Mouse (Mus musculus) Patski (cell line): ENCODE results near the gene B4galnt1. TPM values are rescaled to one million over a fixed set of nuclear protein-coding genes. Genes with fewer than 3 reads are reported as not detected.
A peak's percentile ranks its signal among the peaks of the same experiment; 100 is the strongest.
"Not testable (repeated sequence)": the region's sequence is repeated elsewhere in the genome, so short reads cannot be mapped to it uniquely, and the experiment has no call there.

Experiments
- ATAC-seq: fragments of 100-300 bp; one replicate; pipeline ENCODE4 v1.8.0; 2021
- CTCF ChIA-PET: fragments of 350-600 bp; sonication (Branson Sonifier 250); formaldehyde crosslinking; loops from one replicate; lab custom pipeline; 2022; ENCODE audit warnings: inconsistent platforms; lab: Charles Lee
- POLR2A ChIA-PET: fragments of 350-600 bp; sonication (Branson Sonifier 250); formaldehyde crosslinking; loops from one replicate; lab custom pipeline; 2022; ENCODE audit warnings: antibody characterized with exemption, inconsistent platforms; lab: Charles Lee
- DNase-seq: peaks from one replicate; pipeline ENCODE4 v3.0.0-alpha.2; 2011; ENCODE audit warnings: low read depth, low spot score
- H3K27me3 ChIP-seq: fragments of 371-371 bp; one replicate; pipeline ENCODE4 v1.5.1; 2021
- CTCF ChIP-seq: fragments of 100-300 bp; IDR thresholded peaks from one replicate; pipeline ENCODE4 v1.5.1; 2021
- in situ Hi-C: fragments of 300-500 bp; cut with MboI; formaldehyde crosslinking; loops from 3 replicates; pipeline ENCODE4 v1.11.1; 2018; ENCODE audit warnings: low pct_unique_long_range_greater_than_20kb, mixed read lengths
- polyA plus RNA-seq: library from polyadenylated mRNA; unstranded; gene quantifications from one replicate; pipeline ENCODE4 v1.2.3, GENCODE M21; 2021

B4galnt1 gene
- polyA plus RNA-seq, 1 experiment from 2014 or later = 112 TPM

DNA sequence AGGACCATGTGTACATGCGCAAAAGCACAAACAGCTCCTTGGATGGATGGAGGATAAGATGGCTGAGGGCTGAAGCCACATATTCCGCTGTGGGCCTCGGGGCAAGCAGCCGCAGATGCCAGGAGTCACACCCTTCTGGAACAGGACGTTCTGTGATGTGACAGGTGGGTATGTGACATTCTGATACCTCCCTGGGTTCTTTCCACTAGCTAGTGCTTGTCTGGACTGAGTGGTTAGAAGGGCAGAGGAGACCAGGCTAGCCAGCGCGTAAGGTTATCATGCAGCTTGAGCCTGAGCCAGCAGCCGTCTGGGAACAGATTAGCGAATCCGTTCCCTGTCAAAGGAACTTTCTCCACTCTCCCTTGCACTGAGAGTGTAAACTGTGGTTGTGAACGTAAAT, 24.1 kb upstream of the B4galnt1 start:
- in situ Hi-C loops = no loop called here
- POLR2A ChIA-PET = interaction anchor here (0.6 kb wide), 1 partner anchor 24 kb away, joined by 3 read pairs; the partner anchor contains the start of gene B4galnt1
- DNase-seq (no peak), ATAC-seq (no peak)
- no peaks in the 10 kb centered on the region for H3K27me3 ChIP-seq
- TF ChIP-seq CTCF = no peak
- CTCF ChIA-PET = interaction anchor here (1.0 kb wide), 1 partner anchor 18 kb away, joined by 3 read pairs; no protein-coding TSS in a partner anchor

DNA sequence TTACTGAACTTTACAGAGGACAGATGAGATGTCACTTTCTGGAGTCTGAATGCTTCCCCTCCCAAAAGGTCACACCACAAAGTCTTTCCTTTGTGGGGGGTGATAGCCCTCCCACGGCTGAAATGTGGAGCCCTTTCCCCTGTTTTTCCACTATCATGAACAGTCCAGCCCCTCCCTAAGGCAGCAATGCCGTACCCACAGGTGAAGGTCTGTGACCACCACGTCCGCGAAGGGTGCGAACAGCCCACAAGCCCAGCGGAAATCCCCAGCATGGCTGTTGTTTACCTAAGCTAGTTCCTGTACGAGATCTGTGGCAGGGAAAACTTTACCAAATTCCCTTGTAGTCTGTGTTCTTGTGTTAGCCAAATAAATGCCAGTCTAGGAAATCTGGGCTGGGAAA, 23.5 kb upstream of the B4galnt1 start:
- ATAC-seq = no peak
- no peak for DNase-seq
- no peaks in the 10 kb centered on the region for H3K27me3 ChIP-seq
- CTCF ChIA-PET = interaction anchor here (1.0 to 2.5 kb wide), 2 partner anchors 8 to 19 kb away, joined by 3 to 8 read pairs; no protein-coding TSS in a partner anchor
- POLR2A ChIA-PET = interaction anchor here (0.6 kb wide), 1 partner anchor 24 kb away, joined by 3 read pairs; the partner anchor contains the start of gene B4galnt1
- in situ Hi-C loops = no loop called here
- TF ChIP-seq CTCF = no peak

DNA sequence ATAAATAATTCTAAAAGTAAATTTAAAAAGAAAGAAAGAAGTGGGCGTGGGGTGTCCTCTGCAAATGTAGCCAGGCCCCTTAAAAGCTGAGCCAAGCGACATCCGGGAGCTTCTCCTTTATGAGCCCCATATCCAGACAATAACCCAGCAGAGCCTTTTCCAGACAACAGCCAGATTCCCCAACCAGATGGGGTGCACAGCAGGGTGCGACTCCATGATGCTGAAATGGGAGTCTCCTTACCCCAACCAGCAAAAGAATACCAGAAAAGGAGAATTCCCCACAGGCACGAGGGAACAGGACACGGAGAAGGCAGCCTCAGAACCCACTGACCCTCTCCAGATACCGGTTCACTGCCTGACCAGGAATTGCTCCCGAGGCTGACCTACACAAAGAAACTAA, 21.8 kb upstream of the B4galnt1 start:
- TF ChIP-seq CTCF = no peak
- DNase-seq = no peak
- no peak for ATAC-seq
- POLR2A ChIA-PET = no interaction called here
- CTCF ChIA-PET = interaction anchor here (2.5 kb wide), 1 partner anchor 10 kb away, joined by 8 read pairs; no protein-coding TSS in a partner anchor
- no peaks in the 10 kb centered on the region for H3K27me3 ChIP-seq
- in situ Hi-C loops = no loop called here

DNA sequence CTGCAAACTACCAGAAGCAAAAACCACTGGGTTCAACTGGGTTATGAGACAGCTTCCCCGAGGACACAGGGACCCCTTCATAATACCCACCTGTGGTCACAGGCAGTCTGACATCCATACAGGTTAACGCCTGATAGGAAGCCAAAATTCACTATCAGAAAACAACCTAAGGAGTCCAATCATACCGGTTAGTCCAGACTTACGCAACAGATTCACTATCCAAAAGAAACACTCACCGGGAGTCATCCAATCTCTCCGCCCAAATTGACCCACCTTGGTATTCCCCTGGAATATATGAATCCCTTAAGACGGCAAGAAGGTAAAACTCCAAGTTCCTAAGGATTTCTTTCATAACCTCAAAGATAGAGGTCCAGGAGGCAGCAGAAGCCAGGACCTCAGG, 20.5 kb upstream of the B4galnt1 start:
- CTCF ChIA-PET = no interaction called here
- POLR2A ChIA-PET = no interaction called here
- in situ Hi-C loops = no loop called here

DNA sequence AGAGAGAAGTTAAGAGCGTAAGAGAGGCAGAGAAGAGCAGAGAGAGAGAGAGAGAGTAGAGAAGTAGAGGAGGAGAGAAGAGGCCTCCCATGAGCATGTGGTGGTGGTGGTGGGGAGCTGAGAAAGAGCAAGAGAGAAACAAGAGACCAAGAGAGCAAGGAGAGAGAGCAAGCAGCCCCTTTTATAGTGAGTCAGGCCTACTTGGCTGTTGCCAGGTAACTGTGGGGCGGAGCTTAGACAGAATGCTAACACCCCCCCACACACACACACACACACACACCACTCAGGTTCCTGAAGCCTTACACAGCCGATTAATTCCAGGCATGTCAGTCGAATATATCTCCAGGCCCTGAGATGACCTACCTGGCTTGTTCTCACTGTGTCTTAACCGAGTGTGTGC, 19.7 kb upstream of the B4galnt1 start:
- no peak for ATAC-seq
- in situ Hi-C loops = no loop called here

More for the DNA sequence above, 20.5 kb upstream of the B4galnt1 start:
- no peak for ATAC-seq
- no peak for TF ChIP-seq CTCF
- no peak for DNase-seq
- no peaks in the 10 kb centered on the region for H3K27me3 ChIP-seq

DNA sequence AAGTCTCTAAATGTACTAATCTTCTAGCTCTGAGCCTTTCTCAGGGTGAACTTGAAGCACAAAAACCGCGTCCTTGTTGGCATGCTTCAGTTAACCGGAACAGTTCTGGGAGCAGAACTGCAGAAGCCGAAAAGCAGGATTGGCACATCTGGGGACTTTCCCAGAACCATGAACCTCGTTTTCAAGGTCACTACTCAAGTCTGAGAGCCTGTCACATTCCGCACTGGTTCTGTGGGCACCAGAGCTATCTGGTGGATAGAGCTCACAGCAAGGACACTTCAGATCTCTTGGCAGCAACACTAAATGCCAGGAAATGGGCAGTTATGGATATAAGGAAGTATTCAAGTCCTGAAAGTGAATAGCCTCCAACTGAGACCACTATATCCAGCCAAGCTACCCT, 17.9 kb upstream of the B4galnt1 start:
- no peak for TF ChIP-seq CTCF

More for the DNA sequence above, 19.7 kb upstream of the B4galnt1 start:
- CTCF ChIA-PET = interaction anchor here (0.9 to 3.4 kb wide), 5 partner anchors 10 to 22 kb away, joined by 3 to 13 read pairs (median 6); partner anchors contain the start of gene B4galnt1
- H3K27me3 ChIP-seq = no peaks in the 10 kb centered on the region
- POLR2A ChIA-PET = interaction anchor here (0.7 kb wide), 1 partner anchor 82 kb away, joined by 3 read pairs; the partner anchor contains the start of gene Cdk4
- DNase-seq = no peak
- TF ChIP-seq CTCF = no peak

DNA sequence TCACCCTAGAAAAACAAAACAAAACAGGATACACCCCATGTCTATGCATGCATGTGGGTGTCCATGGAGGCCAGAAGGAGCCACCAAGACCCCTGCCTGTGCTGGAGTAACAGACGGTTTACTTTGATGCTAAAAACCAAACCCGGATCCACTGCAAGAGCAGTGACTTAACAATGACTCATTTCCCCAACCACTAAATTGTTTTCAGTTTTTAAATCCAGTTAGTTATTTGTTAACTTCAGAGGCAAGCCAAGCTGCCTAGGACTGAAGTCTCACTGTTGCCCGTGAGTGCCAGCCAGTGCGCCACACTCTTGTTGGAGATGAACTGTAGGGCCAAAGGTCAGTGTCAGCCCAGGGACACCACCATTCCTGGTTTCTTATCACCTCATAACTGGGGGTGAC, 14.6 kb upstream of the B4galnt1 start:
- POLR2A ChIA-PET = interaction anchor here (0.6 kb wide), 1 partner anchor 46 kb away, joined by 3 read pairs; no protein-coding TSS in a partner anchor
- H3K27me3 ChIP-seq = no peaks in the 10 kb centered on the region
- ATAC-seq (peak; percentile 38), DNase-seq (no peak)
- in situ Hi-C loops = no loop called here
- CTCF ChIA-PET = interaction anchor here (0.8 to 1.5 kb wide), 2 partner anchors 21 to 26 kb away, joined by 3 to 5 read pairs; no protein-coding TSS in a partner anchor
- no peak for TF ChIP-seq CTCF

More for the DNA sequence above, 17.9 kb upstream of the B4galnt1 start:
- peak; percentile 35 for ATAC-seq
- DNase-seq = no peak
- H3K27me3 ChIP-seq = no peaks in the 10 kb centered on the region
- ChIA-PET CTCF (interaction anchor here (1.0 to 3.4 kb wide), 4 partner anchors 13 to 24 kb away, joined by 3 to 13 read pairs (median 6); partner anchors contain the start of gene B4galnt1), POLR2A (interaction anchor here (1.1 kb wide), 1 partner anchor 17 kb away, joined by 3 read pairs; no protein-coding TSS in a partner anchor)
- in situ Hi-C loops = no loop called here

DNA sequence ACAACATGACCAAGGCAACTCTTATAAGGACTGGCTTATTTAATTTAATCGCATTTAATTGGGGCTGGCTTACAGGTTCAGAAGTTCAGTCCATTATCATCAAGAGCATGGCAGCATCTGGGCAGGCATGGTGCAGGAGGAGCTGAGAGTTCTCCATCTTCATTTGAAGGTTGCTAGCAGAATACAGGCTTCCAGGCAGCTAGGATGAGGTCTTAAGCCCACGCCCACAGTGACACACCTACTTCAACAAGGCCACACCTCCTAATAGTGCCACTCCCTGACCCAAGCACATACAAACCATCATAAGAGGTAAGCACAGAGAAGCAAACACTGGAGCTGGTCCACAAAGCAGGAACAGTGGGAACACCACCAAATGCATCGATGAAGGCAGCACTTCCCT, 13.8 kb upstream of the B4galnt1 start:
- in situ Hi-C loops, ATAC-seq, DNase-seq, H3K27me3 ChIP-seq: not testable (repeated sequence)
- CTCF ChIA-PET = interaction anchor here (1.5 kb wide), 1 partner anchor 20 kb away, joined by 5 read pairs; no protein-coding TSS in a partner anchor
- POLR2A ChIA-PET = interaction anchor here (0.6 kb wide), 1 partner anchor 45 kb away, joined by 3 read pairs; no protein-coding TSS in a partner anchor

DNA sequence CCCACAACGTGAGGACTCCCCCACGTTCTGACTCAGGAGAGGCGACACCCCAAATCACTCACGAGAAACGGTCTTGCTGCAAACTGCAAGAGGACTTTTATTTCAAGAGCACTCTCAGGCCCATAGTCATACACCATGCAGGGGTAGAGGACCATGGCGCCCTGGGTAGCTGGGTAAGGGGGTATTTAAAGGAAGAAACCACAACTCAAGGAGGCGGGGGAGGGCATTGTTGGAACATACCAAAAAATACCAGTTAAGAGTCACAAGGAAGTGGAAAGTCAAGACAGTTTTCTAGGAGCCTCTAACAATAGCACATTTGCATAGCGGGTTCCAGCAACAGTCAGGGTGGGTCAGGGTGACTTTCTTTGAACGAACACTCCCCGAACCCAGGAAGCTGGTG, 12.5 kb upstream of the B4galnt1 start:
- DNase-seq, H3K27me3 ChIP-seq, ATAC-seq, in situ Hi-C loops: not testable (repeated sequence)
- ChIA-PET POLR2A (interaction anchor here (0.6 to 1.4 kb wide), 2 partner anchors 11 to 338 kb away, joined by 4 to 7 read pairs; no protein-coding TSS in a partner anchor), CTCF (interaction anchor here (1.5 to 3.6 kb wide), 2 partner anchors 11 to 19 kb away, joined by 3 to 18 read pairs; partner anchors contain the start of gene B4galnt1)

DNA sequence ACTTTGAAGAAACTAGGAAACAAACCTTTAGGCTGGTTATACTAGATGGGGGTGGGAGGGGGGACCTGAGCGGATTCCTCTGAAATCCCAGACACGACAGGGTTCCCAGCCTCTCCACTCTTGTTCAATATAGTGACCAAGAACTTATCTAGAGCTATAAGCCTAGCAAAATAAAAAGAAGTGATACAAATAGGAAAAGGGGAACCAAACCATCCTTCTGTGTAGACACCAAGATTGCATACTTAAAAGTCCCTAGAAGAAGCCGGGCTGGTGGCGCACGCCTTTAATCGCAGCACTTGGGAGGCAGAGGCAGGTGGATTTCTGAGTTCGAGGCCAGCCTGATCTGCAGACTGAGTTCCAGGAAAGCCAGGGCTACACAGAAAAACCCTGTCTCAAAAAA, 11.7 kb upstream of the B4galnt1 start:
- ATAC-seq = no peak
- TF ChIP-seq CTCF = no peak
- in situ Hi-C loops = no loop called here
- no peak for DNase-seq
- ChIA-PET CTCF (interaction anchor here (1.1 to 3.6 kb wide), 5 partner anchors 11 to 69 kb away, joined by 3 to 18 read pairs (median 3); partner anchors contain the start of gene B4galnt1), POLR2A (interaction anchor here (0.6 to 1.4 kb wide), 2 partner anchors 10 to 337 kb away, joined by 4 to 7 read pairs; no protein-coding TSS in a partner anchor)
- no peaks in the 10 kb centered on the region for H3K27me3 ChIP-seq

DNA sequence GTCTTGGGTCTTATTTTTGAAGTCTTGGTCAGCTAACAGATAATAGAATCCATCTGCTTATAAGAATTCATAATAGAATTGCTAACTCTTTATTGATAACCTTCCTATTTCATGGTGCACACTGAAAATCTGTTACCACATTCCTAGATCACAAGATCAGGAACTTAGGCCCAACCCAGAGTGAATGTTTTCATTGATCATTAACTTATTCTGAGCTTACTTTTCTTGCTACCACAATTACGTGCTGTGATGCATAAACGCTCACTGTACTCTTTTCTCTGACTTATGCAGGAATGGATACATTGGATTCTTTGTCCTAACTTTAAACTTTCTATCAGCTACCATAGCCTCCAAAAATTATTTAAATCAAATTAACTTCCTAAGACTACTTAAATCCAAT, 10.8 kb upstream of the B4galnt1 start:
- no peaks in the 10 kb centered on the region for H3K27me3 ChIP-seq
- no peak for TF ChIP-seq CTCF
- ATAC-seq = peak; percentile 48
- in situ Hi-C loops = no loop called here
- no peak for DNase-seq
- ChIA-PET CTCF (interaction anchor here (1.1 to 3.6 kb wide), 6 partner anchors 9 to 68 kb away, joined by 3 to 18 read pairs (median 5); partner anchors contain the start of gene B4galnt1), POLR2A (no interaction called here)
